Mouse (Mus musculus) embryonic facial prominence, embryonic 14.5 days (tissue): Measurements from ENCODE around the gene Zfp319. TPM values are rescaled to one million over a fixed set of nuclear protein-coding genes. Genes with fewer than 3 reads are reported as not detected.

Source experiments
- ATAC-seq: fragments of 200-750 bp; cut with Nextera tagmentation; 2 replicates; pipeline ENCODE4 v1.8.0; 2017; ENCODE audit warnings: low read depth, moderate number of reproducible peaks, moderate TSS enrichment
- DNase-seq: peaks from one replicate; pipeline ENCODE4 v3.0.0-alpha.2; 2015; ENCODE audit warnings: low spot score
- H3K27ac ChIP-seq: fragments of 300-500 bp; sonication (generic); replicated peaks from 2 replicates; pipeline ENCODE4 v1.5.1; 2014; ENCODE audit warnings: low read depth, mild to moderate bottlenecking, low read length, moderate library complexity
- H3K27me3 ChIP-seq: fragments of 300-500 bp; sonication (generic); replicated peaks from 2 replicates; pipeline ENCODE4 v1.6.1; 2014; ENCODE audit warnings: low read length; ENCODE audit not compliant: control insufficient read depth, insufficient read depth
- H3K36me3 ChIP-seq: fragments of 300-500 bp; sonication (generic); 2 replicates; pipeline ENCODE4 v1.6.1; 2014; ENCODE audit warnings: low read length, mixed read lengths; ENCODE audit not compliant: control insufficient read depth, insufficient read depth
- H3K4me1 ChIP-seq: fragments of 300-500 bp; sonication (generic); 2 replicates; pipeline ENCODE4 v1.6.1; 2014; ENCODE audit warnings: antibody characterized with exemption, low read length; ENCODE audit not compliant: control insufficient read depth, insufficient read depth
- H3K4me2 ChIP-seq: fragments of 300-500 bp; sonication (generic); 2 replicates; pipeline ENCODE4 v1.6.1; 2014; ENCODE audit warnings: low read depth, mild to moderate bottlenecking, low read length, moderate library complexity, mixed read lengths
- H3K4me3 ChIP-seq: fragments of 300-500 bp; sonication (generic); 2 replicates; pipeline ENCODE4 v1.5.1; 2014; ENCODE audit warnings: low read depth, mild to moderate bottlenecking, low read length
- H3K9ac ChIP-seq: fragments of 300-500 bp; sonication (generic); 2 replicates; pipeline ENCODE4 v1.6.1; 2014; ENCODE audit warnings: low read depth, mild to moderate bottlenecking, low read length, moderate library complexity, mixed read lengths
- H3K9me3 ChIP-seq: fragments of 300-500 bp; sonication (generic); 2 replicates; pipeline ENCODE4 v1.6.1; 2016; ENCODE audit warnings: low read length; ENCODE audit not compliant: control insufficient read depth
- WGBS: fragments of 180-500 bp; shearing (Covaris S2); extraction: QIAGEN DNeasy Blood & Tissue Kit; methylation state at CpG from one replicate; pipeline ENCODE4 v1.1.7; 2014; 5-methylcytosine and 5-hydroxymethylcytosine counted together
- polyA plus RNA-seq: library from polyadenylated mRNA; unstranded; fragments of >200 nt; fragmentation: Nextera tagmentation; extraction: Ambion mirVana; gene quantifications from 2 replicates; pipeline ENCODE4 v1.2.1, GENCODE M21; 2014

Zfp319 gene
- polyA plus RNA-seq, 1 experiment from 2014 or later, result 8.9 TPM

DNA sequence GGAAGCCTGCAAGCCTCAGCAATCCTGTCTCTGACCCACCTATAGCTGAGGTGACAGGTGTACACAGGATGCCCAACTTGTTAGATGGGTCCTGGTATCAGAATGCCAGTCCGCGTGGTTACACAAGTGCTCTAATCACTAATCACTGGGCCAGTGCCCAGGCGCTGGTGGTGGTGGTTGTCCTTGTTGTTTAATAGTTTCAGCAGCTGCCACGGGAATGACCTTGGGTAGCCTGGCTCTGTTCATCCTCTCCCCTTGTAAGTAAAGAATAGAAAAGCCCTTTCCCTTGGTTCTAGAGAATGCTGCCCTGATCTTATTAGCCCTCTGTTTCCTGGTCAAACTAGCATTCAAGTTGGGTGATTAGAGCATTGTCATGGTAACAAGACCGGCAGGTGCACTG, 10.0 kb upstream of the Zfp319 start:
- no peak for DNase-seq
- peaks cover 75% of the 10 kb centered on the region for H3K36me3 ChIP-seq
- H3K9me3 ChIP-seq, result no peaks in the 10 kb centered on the region
- H3K9ac ChIP-seq, result no peak overlapping the region
- no peak for ATAC-seq
- H3K4me2 ChIP-seq, result no peak overlapping the region
- H3K4me3 ChIP-seq, result no peak overlapping the region
- H3K4me1 ChIP-seq, result no peaks in the 10 kb centered on the region; the same call in 1 of the 2 replicates
- WGBS, result 66% methylated on average over 5 of the region's 5 CpGs
- no peaks in the 10 kb centered on the region for H3K27me3 ChIP-seq
- H3K27ac ChIP-seq, result no peak overlapping the region

DNA sequence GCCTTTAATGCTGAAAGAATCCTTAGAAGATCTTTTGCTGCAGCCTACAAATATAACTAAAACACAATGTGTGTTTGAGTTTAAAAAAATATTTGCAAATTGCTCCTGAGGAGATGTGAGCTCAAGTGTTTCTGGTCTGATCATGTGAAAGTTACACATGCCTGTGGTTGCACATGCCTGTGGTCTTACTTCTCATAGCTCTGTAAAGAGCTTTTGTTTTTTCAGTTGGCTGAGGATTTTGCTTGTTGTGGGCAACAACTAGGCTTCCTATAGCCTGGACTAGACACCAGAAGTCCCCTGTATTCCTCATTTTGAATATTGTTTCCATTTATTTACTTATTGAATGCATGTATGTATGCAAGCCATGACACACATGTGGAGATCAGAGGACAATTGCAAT, 4.6 kb upstream of the Zfp319 start:
- DNase-seq (no peak), ATAC-seq (no peak)
- H3K36me3 ChIP-seq, result peaks cover 55% of the 10 kb centered on the region
- H3K27me3 ChIP-seq, result no peaks in the 10 kb centered on the region
- H3K4me1 ChIP-seq, result peaks cover 6% of the 10 kb centered on the region; the same call in 1 of the 2 replicates
- no peak overlapping the region for H3K4me2 ChIP-seq
- no peak overlapping the region for H3K9ac ChIP-seq
- no peak overlapping the region for H3K27ac ChIP-seq
- H3K4me3 ChIP-seq, result no peak overlapping the region
- H3K9me3 ChIP-seq, result 0 out of 2 replicates have a peak, but pooled peaks cover 4% of the 10 kb centered on the region

DNA sequence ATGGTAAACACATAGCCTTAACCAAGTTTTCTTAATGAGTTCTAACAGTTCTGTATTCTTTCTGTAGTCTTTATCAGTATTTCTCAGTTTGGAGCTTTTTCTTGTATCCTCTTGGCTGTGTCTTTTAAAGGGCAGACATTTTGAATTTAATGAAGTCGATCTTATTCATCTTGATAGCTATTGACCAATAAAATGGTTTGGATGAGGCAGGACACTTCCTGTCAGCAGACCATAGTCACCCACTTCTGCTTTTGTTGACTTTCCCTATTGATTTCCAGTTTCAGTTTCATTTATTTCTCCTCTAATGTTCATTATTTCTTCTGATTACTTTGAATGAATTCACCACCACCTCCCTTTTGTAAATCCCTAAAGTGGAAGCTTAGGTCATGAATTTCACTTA, 4.0 kb upstream of the Zfp319 start:
- H3K27me3 ChIP-seq, result no peaks in the 10 kb centered on the region
- DNase-seq (no peak), ATAC-seq (no peak)
- H3K4me2 ChIP-seq, result no peak overlapping the region
- H3K9ac ChIP-seq, result no peak overlapping the region
- 91% methylated on average over 1 of the region's 1 CpGs for WGBS
- H3K9me3 ChIP-seq, result 0 out of 2 replicates have a peak, but pooled peaks cover 4% of the 10 kb centered on the region
- H3K36me3 ChIP-seq, result peaks cover 53% of the 10 kb centered on the region
- H3K4me1 ChIP-seq, result peaks cover 6% of the 10 kb centered on the region; the same call in 1 of the 2 replicates
- H3K27ac ChIP-seq, result no peak overlapping the region
- H3K4me3 ChIP-seq, result no peak overlapping the region

- Histone ChIP-seq H3K36me3 (peaks cover 44% of the 10 kb centered on the region), H3K9me3 (0 out of 2 replicates have a peak, but pooled peaks cover 4% of the 10 kb centered on the region), H3K27ac (peak overlapping the region; percentile 98), H3K4me3 (peak overlapping the region; percentile 73), H3K27me3 (no peaks in the 10 kb centered on the region), H3K9ac (peak overlapping the region; percentile 89), H3K4me2 (peak overlapping the region; percentile 84), H3K4me1 (peaks cover 12% of the 10 kb centered on the region)
- DNase-seq, result no peak
- no peak for ATAC-seq
- 26% methylated on average over 21 of the region's 21 CpGs for WGBS
Observed at GRCm38 (mm10) chr8:95332437-95333199, 868 bp upstream of the Zfp319 start.

DNA sequence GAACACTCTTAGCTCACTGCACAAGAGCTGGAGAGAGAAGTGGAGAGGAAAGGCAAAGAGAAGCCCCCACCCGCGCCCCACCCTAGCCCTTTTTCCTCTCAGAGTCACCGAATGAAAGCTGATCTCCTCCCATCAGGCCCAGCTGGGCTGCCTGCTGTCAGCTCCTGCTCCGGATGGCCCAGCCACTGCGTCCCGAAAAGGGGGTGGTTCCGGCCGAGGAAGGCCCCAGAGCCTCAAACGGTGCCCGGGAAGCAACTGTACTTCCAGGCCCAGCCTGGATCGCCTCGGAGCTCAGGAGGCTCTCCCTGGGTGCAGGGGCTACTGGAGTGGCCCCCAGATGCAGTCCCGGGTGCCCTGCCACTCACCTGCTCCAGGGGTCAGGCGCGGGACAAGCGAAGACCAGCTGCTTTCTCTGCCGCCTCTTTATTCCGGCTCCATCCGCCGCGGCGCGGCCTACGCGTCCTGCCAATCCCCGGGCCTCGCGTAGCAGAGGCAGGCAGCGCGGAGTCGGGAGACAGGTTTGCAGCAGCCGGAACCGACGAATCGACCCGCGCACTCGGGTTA, 512 bp downstream of the Zfp319 start:
- Histone ChIP-seq H3K9ac (peak overlapping the region; percentile 89), H3K27me3 (no peaks in the 10 kb centered on the region), H3K4me3 (peak overlapping the region; percentile 73), H3K27ac (peak overlapping the region; percentile 98), H3K36me3 (peaks cover 52% of the 10 kb centered on the region), H3K9me3 (0 out of 2 replicates have a peak, but pooled peaks cover 4% of the 10 kb centered on the region), H3K4me1 (peaks cover 12% of the 10 kb centered on the region), H3K4me2 (peak overlapping the region; percentile 84)
- WGBS, result 0% methylated on average over 28 of the region's 38 CpGs
- DNase-seq (peak; percentile 81), ATAC-seq (peak; percentile 53)

DNA sequence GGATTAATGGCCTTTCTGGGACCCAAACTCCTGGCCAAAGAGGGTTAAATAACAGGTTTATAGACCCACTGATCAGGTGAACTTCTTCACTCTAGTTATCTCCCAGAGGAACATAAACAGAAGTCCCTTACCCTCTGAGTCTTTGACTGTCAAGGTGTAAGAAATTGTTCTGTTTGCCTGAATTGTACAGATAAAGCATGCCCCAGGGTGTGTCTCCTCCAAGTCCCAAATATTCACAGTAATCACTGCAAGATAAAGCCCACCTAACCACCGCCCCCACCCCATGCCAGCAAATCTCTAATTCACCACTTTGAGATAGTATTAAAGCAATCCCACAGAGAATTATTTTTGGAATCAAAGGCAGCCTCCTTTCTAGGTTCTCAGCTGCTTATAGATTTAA, 1.4 kb downstream of the Zfp319 start:
- no peak for ATAC-seq
- peak overlapping the region; percentile 98; the same call in 1 of the 2 replicates for H3K27ac ChIP-seq
- H3K4me3 ChIP-seq, result peak overlapping the region; percentile 73
- H3K4me1 ChIP-seq, result peaks cover 12% of the 10 kb centered on the region
- peaks cover 60% of the 10 kb centered on the region for H3K36me3 ChIP-seq
- DNase-seq, result no peak
- 0 out of 2 replicates have a peak, but pooled peaks cover 4% of the 10 kb centered on the region for H3K9me3 ChIP-seq
- peak overlapping the region; percentile 84 for H3K4me2 ChIP-seq
- H3K27me3 ChIP-seq, result no peaks in the 10 kb centered on the region
- WGBS, result 57% methylated on average over 1 of the region's 1 CpGs
- peak overlapping the region; percentile 89 for H3K9ac ChIP-seq

DNA sequence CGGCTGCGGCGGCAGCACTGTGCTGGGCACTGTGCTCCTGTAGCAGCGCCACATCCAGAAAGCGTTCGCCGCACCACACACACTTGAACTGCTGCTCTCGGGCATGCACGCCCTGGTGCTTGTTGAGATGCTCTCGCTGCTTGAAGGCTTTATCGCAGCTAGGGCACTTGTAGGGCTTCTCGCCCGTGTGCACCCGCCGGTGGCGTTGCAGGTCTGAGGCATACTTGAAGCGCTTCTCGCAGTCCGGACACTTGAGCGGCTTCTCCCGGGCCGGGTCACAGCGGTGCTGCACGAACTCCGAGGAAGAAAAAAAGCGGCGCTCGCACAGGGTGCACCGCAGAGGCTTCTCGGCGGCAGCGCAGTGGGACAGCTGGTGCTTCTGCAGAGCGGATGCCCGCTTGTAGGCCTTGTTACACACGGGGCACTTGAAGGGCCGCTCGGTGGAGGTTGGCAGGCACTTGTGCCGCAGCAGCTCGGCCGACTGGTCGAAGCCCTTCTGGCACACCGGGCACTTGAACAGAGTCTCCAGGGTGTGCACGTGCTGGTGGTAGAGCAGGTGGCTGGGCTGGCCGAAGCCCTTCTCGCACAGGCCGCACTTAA, 3.8 kb downstream of the Zfp319 start:
- peaks cover 9% of the 10 kb centered on the region for H3K4me1 ChIP-seq
- peaks cover 62% of the 10 kb centered on the region for H3K36me3 ChIP-seq
- no peak overlapping the region for H3K9ac ChIP-seq
- no peak for ATAC-seq
- no peaks in the 10 kb centered on the region for H3K9me3 ChIP-seq
- H3K4me2 ChIP-seq, result no peak overlapping the region
- WGBS, result 85% methylated on average over 44 of the region's 46 CpGs
- H3K4me3 ChIP-seq, result no peak overlapping the region
- no peak for DNase-seq
- no peak overlapping the region for H3K27ac ChIP-seq
- H3K27me3 ChIP-seq, result no peaks in the 10 kb centered on the region

GRCm38 (mm10) chr8:95326822-95327221, 4.9 kb downstream of the Zfp319 start:
- ATAC-seq (no peak), DNase-seq (no peak)
- Histone ChIP-seq H3K27ac (no peak overlapping the region), H3K4me1 (peaks cover 5% of the 10 kb centered on the region), H3K36me3 (peaks cover 62% of the 10 kb centered on the region), H3K27me3 (no peaks in the 10 kb centered on the region), H3K4me3 (no peak overlapping the region), H3K9ac (no peak overlapping the region), H3K4me2 (no peak overlapping the region), H3K9me3 (no peaks in the 10 kb centered on the region)
- WGBS, result 87% methylated on average over 4 of the region's 5 CpGs
